Mouse (Mus musculus) heart, adult 2 months (tissue): Measurements from ENCODE around the gene Ppp2r3d.

Experiments used
- CTCF ChIP-seq: fragments of 200-600 bp; IDR thresholded peaks from 2 replicates; pipeline ENCODE4 v1.8.1; 2022; ENCODE audit warnings: antibody characterized with exemption, mild to moderate bottlenecking, moderate library complexity
- POLR2A ChIP-seq: fragments of 200-500 bp; IDR thresholded peaks from 2 replicates; pipeline ENCODE4 v1.6.1; 2011; ENCODE audit warnings: mild to moderate bottlenecking, low read depth, low read length, control low read depth; ENCODE audit not compliant: insufficient read depth

- TF ChIP-seq POLR2A (peak; percentile 54; the same call in 1 of the 2 replicates), CTCF (no peak)
Measured at GRCm38 (mm10) chr9:124423552-124424291, 53.0 kb downstream of the Ppp2r3d start.
